Mouse (Mus musculus) activated CD4-positive, CD25-positive, alpha-beta regulatory T cell, adult 4 months (primary cell): Measurements from ENCODE around the gene G6pc3. TPM values are rescaled to one million over a fixed set of nuclear protein-coding genes. Genes with fewer than 3 reads are reported as not detected.
"Not testable (repeated sequence)": the region's sequence is repeated elsewhere in the genome, so short reads cannot be mapped to it uniquely, and the experiment has no call there.

ENCODE experiments used
- ATAC-seq: one replicate; pipeline ENCODE4 v1.8.0; 2017
- polyA plus RNA-seq, 2 experiments: library from polyadenylated mRNA; unstranded; fragments of 100-300 nt; shearing (Covaris generic); gene quantifications; one replicate each; pipeline ENCODE4 v1.2.1; 2017

G6pc3 gene
- 10 to 100 TPM; 24.6 to 36.3 TPM for polyA plus RNA-seq

DNA sequence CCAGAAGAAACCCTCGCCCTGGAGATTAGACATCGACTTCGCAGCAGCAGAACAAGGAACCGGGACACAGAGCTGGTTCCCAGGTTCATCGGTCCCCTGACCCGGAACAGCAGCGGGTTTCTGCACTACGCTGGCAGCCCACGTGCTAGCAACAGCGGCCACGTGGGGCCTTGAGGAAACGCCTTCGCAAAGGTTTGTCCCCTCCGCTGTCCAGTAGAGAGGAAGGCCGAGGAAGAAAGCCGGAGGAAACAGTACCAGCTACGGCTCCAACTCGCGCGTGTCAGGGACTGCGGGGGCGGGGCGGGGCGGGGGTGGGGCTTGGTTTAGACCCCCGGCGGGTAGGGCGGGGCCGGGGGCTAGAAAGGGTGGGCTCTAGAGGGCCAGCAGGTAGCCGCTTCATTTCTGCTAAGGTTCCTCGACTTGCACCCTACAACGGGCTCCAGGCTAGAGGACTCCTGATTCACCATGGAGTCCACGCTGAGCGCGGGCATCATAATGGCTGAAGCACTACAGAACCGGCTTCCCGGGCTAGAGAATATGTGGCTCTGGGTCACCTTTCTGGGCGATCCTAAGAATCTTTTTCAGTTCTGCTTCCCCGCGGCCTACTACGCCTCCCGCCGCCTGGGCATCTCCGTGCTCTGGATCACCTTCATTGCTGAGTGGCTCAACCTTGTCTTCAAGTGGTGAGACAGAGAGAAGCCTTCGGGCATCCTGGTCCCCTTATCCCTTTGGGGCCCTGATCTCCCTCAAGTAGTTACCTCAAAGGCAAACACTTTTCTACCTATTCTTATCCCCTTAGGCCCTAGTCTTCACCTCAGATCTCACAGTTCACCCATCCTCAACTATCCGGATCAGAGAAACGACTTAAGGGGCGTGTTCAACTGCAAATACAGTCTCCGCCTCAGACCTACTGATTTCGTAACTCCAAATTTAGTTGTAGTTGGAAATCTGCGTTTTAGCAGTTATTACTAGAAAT, at the start of gene G6pc3:
TSS of gene G6pc3 (plus strand) at position 160 of the 976 bp plus-strand sequence.
- ATAC-seq: peak; percentile 73

DNA sequence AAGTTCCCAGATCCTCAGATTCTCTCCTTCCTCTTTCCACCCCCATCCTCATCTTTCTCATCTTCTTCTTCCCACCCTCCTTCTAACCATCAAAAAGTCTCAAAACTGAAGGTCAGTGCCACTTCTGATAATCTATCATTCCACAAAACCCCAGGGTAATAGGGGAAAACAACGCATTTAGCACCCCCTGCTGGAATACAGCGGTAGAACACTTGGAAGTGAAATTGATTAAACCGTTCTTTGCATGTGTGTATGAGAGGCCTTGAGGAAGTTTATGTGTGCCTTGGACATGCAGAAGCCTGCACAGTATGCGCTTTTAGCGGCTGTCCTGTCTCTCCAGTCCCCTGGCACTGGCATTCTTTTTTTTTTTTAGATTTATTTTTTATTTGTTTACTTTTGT, 48.9 kb upstream of the G6pc3 start:
- no peak for ATAC-seq

DNA sequence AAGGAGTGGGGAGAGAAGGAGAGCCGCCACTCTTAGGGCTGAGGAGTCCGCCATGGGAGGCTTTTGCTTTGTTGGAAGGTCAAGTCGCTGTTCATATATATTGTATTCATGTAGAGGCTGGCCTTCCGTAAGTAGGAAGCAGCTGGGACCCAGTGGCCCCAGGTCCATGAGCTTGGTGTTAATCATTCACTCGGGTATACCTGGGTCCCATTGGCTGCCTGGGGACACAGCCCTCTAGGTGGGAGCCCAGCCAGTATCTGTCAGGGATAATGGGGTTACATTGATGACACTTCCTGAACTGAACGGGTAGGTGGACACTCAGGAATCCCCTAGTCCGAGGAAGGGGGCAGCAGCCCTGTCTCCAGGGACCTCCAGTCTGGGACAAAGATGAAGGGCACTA, 47.1 kb upstream of the G6pc3 start:
- ATAC-seq: no peak

DNA sequence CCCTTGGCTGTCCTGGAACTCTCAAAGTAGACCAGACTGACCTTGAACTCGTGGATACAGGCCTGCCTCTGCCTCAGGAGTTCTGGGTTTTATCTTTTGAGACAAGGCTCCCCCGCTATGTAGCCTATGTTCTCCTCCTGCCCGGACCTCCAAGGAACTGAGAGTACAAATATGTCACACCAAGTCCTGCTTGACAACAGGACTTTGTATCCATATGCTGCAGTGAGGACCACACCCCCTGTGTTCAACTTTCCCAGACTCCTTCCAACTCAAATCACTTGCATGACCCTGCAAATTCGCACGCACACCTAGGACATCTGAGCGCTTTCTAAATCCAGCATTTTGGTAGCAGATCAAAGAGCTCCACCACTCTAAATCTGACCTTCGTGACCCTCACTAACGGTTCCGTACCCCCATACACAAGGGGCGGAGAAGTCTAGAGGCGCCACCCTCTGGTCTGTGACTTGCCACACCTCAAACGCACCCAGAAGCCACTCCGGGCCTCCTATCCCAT, 44.4 kb upstream of the G6pc3 start:
- ATAC-seq: no peak

DNA sequence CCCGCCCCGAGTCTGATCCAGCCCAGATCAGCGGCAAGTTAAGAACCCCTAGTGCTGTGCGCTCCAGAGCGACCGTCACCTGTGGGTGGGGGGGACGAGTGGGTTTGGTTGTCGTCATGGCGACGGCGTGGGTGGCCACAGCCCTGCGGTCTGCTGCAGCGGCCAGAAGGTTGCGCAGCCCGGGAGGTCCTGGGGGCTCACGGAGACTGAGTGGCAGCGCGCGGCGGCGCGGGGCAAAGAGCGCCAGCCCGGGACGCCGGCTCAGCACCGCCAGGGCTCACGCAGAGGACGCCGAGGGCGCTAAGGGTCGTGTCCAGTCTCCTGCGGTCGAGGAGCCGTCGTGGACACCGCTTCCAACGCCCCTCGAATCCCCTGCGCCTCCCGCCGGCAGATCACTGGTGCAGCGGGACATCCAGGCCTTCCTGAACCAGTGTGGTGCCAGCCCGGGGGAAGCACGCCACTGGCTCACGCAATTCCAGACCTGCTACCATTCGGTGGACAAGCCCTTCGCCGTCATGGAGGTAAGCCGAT, 43.9 kb upstream of the G6pc3 start, which contains the start of gene Nags:
TSS of gene Nags (plus strand) at position 43 of the 531 bp plus-strand sequence.
- ATAC-seq: no peak

DNA sequence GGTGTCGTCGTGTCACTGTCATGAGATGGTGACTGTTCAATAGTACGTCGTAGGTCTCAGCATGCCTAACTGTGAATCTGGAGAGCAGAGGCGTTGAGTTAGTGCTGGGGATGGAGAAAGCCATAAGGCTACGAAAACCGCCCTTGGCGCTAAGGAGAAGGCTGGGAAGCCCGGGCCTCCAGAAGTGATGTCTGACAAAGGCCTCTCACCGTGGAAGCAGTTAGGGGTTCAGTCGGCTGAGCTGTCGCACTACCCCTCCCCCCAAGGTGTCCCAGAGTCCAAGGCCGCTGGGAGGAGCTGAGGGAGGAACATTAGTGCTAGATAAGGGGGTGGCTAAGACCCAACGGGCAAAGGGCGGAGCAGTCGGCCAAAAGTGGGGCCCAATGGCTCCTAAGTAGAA, 43.4 kb upstream of the G6pc3 start:
- ATAC-seq: no peak

DNA sequence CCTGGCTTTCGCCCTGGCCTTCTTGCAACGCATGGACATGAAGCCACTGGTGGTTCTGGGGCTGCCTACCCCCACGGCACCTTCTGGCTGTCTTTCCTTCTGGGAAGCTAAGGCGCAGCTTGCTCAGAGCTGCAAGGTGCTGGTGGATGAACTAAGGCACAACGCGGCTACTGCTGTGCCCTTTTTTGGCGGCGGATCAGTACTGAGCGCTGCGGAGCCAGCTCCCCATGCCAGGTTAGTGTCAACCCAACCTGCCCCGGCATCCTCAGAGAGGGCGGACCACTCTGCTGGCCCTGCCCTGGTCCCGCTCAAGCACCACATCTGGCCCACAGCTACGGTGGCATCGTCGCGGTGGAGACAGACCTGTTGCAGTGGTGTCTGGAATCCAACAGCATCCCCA, 42.9 kb upstream of the G6pc3 start:
- ATAC-seq: no peak

DNA sequence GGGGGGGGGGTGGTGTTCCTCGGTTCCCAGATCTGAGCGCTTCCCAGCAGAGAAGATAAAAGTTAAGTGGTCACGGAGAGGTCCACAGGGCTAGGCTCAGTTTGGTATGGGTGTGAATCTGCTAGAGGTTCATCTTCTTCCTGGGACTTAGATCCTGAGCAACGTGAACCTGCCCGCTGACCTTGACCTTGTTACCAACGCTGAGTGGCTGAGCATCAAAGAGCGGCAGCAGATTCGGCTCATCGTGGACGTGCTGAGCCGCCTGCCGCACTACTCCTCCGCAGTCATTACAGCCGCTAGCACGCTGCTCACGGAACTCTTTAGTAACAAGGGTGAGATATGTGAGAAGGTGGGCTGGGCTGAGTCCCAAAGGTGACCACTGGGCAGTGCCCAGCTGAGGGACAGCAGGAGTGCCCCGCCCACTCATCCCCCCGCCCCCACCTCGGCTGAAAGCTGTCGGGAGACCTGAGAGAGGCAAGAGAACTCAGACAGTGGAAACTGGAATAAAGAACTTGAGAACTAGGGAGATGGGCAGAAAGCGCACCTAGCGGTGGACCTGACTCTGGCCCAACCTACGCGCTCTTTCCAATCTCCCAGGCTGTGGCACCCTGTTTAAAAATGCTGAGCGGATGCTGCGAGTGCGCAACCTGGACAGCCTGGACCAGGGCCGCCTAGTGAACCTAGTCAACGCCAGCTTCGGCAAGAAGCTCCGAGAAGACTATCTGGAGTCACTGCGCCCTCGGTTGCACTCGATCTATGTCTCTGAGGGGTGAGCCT, 42.0 kb upstream of the G6pc3 start:
- ATAC-seq: no peak

DNA sequence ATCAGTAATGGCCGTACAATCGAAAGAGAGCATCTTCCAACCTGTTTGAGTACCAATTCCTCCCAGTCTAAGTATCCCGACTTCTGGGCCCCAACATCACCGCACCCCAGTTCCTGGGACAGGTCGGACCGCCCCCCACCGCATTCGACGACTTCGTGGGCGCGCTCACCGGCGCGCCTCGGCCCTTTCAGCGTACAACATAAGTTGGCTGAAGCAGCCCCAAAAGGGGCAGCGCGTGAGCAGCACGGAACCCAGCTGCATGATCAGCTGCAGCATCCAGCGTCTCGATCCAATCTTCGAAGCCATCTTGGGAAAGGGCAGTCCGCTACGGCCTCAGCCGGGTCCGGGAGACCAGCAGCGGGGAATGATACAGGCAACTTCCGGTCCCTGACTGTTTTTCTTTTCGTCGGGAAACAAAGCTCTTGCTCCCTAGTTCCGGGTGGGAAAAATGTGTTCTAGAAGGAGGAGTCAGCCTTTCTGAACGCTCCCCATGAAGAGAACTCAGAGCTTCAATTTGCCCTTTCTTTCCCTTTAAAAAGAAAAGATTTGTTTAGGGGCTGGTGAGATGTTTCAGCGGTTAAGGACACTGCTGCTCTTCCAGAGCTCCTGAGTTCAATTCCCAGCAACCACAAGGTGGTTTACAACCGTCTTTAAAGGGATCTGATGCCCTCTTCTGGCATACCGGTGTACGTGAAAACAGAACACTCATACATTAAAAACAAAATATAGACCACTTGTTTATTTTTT, 33.2 kb upstream of the G6pc3 start, which contains the start of gene Tmem101:
TSS of gene Tmem101 (minus strand) at position 366 of the 747 bp plus-strand sequence.
- ATAC-seq: peak; percentile 40

DNA sequence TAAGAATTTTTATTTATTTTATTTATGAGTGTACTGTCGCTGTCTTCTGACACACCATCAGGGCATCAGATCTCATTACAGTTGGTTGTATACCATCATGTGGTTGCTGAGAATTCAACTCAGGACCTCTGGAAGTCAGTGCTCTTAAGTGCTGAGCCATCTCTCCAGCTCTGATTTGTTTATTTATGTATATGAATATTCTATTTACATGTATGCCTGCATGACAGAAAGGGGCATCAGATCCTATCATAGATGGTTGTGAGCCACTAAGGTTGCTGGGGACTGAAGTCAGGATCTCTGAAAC, 32.7 kb upstream of the G6pc3 start:
- ATAC-seq: no peak

DNA sequence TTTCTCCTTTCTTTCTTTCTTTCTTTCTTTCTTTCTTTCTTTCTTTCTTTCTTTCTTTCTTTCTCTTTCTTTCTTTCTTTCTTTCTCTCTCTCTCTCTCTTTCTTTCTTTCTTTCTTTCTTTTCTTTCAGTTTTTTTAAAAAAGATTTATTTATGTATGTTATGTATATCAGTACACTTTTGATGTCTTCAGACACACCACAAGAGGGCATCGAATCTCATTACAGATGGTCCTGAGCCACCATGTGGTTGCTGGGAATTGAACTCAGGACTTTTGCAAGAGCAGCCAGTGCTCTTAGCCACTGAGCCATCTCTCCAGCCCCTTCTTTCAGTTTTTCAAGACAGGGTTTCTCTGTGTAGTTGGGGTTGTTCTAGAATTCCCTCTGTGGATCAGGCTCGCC, 31.4 kb upstream of the G6pc3 start:
- not testable (repeated sequence) for ATAC-seq

DNA sequence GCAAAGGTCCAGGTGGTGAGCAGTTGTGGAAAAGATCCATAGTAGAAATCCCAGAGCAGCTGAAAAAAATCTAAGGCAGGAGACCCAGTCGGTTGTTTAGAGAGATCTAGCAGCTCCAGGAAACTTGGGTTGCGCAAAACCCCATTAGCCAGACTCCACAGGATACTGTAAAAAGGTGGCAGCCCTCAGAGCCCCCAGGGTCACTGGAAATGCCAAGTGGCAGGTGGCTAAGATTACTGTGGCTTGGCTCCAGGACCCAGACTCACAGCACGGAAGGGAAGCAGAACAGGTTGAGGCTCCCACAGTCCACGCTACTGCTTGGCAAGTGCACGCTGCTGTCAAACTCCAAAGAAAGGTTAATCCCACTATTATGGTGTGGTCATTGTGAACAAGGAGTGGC, 29.6 kb upstream of the G6pc3 start:
- ATAC-seq: no peak

DNA sequence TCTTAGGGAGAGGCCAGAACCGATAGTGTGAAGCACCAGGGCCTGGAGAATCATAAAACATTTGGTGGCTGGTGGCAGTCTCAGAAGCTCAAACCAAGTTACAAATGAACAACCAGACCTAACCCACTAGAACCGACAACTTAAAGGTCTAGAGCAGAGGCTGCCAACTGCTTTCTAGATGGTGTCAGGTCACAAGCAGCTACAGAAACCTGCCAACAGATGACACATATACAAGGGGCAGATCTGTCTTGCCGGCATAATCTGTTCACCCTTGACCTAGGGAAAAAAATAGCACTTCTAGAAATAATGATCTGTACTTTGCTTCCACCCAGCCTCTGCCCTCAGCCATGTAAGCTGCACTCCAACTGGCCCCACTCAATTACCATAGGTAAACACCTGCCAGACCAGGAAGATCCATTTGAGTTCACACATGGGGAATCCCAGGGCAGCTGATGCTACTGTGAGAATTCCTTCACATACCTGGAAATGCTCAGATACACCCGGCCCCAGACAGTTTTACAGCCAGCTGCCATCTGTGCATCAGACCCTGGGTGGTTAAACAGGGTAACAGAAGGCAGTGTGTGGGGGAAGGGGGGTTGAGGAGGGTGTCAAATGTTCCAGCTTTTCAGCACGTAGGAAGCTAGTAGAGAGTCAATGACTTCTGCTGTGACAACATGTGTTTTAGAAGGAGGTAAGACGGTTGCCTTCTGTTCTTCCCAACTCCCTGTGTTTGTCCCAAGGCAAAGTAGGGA, 23.3 kb upstream of the G6pc3 start:
- ATAC-seq: no peak

DNA sequence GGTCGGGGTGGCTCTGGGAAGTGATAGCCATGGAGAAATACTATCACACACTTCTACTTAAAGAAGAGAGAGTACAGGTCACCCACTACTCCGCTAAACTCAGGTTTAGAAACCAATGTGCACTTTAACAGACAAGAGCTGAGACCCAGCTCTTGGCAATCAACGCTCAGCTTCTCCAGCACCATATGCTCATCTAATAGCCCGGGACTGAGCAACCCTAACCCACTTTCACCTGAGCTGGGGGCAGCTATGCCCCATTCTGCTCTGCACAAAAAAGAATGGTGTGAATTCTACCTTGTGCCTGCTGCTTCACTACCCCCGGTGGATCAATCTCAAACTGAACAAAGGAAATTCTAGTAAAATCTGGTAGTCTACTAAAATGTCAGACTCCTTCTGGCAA, 21.9 kb upstream of the G6pc3 start:
- no peak for ATAC-seq

DNA sequence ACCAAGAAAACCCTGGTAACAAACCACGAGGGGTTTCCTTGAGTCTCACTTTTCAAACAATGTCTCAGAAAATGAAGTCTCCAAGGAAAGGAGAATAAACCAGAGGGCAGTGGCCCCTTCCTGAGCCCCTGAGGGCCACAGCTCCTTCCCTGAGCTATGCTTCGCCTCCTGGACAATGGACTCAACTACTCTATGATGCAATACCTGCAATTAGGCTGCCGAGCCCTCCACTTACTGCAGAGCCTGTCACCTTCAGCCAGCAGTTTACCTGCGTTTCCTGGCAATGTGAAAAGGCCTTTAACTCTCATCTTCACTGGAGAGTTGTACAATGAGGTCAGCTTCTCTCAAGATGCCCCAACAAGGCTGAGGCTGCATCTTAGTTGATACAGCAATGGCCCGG, 20.7 kb upstream of the G6pc3 start:
- no peak for ATAC-seq

DNA sequence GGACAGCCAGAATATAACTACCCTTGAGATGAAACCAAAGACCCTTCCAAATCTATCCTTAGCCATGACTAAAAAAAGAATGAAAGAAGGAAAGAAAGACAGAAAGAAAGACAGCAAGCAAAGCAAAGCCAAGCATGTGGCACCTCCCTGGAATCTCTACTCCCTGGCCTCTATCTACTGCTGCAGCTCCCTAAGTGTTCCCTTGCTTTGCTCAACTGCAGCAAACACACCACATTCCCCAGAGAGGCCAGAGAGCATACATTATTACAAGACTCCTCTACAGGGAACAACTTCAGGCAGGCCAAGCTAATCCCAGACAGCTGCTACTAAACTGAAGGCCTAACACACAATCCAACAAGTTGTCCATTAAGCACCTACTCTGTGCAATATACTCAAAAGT, 9.6 kb upstream of the G6pc3 start:
- no peak for ATAC-seq

DNA sequence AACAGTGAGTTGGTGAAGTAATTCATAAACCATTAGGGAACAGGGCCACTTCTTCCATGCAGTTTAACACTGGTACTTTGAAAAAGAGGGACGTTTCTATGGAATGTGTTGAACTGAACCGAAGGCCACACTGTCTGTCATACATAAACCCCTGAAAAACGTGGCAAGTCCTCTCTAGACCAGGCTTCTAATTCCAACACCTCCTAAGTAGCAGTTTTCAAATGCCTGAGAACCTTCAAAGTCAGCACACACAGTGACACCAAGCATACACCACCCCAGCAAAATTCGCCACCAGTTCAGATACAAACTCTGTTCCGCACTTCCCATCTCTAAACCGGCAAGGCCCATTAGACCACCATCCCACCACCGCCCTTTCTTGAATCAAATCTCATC, 5.2 kb upstream of the G6pc3 start:
- ATAC-seq: no peak

DNA sequence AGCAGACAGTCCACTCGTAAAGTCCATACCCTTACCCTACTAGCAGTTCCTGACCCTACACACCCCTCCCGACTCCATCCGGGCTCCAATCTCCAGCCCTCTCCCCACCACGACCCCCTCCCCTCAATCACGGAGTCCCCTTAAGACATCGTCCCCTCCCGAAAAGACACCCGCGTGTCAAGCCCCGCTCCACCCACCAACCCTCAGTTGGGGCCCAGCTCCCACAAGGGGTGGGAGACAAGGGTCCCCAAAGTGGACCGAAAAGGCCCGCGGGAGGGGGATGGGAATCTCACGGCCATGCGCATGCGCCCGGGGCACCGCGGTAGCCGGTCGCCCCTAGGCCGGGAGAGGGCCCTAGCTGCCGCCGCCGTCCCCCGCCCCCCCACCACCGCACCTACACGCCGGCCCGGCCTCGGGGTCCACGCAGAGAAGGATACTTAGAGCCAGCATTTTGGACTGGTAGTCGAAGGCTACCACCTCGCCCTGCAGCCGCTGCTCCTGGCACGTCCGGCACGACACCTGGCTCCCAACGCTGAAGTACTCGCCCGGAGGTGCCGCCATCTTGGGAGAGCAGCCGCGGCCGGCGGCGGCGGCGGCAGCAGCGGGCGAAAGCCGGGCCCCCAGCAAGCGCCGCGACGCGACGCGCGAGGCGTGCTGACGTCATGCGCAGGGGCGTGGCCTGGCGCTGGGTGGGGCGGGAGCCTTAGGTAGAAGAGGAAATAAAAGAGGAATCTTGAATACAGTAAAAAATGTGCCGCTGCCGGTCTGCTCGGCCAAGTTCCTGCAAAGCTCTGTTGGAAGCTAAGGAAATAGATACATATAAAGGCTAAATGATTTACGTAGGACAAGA, 4.5 kb upstream of the G6pc3 start, which contains the start of gene Lsm12:
TSS of gene Lsm12 (minus strand) at position 651 of the 850 bp plus-strand sequence.
- ATAC-seq: peak; percentile 75

DNA sequence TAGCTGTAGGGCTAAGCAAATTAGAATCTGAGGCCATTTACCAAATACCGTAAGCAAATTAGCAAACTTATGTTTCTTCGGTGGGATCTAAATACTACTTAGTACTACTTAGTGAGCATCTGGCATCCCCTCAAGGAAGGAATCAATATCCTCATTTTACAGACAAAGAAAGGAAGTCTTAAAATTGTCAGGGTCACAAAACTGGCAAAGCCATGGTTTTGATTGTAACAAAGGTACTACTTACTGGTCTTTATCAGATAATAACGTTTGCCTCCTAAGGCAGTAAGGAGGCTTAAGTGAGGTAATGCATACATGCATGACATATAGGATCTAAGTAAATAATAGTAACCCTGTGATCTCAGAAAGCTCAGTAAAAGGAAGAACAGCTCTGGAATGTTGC, 3.7 kb upstream of the G6pc3 start:
- no peak for ATAC-seq

DNA sequence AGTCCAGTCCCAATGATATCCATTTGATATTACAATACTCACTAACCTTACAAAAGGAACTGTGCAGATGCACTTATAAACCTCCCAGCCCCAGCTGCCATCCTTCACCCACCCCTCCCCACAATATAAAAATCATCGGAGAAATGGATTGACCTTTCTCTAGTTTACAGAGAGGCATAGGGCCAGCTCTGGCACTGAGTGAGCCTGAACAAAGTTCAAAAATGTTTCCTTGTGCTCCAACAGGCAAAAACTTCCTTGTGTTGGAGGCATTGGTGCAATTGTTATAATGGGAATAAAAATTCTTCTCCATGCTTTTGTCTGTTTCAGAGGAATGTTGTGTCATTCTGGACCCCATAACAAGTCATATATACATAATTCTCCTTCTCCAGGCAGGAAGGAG, 3.2 kb upstream of the G6pc3 start:
- no peak for ATAC-seq

DNA sequence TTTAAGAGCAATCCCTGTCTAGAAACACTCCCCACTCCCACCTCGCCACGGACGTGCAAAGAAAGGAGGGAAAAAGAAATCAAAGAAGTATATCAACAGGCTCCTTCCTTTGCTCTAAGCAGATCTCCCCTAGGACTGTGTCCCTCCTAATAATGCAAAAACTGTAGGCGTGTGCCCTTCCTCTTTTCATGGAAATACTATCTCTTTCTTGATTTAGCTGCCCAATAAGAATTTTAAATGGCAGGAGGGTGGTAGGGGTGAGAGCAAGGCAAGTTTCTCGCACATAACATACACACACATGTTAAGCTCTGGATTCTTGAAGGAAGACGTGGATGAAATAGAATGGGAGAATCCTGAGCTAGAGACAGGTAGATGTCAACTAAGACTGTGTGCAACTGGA, 440 bp upstream of the G6pc3 start:
- no peak for ATAC-seq
